Mouse (Mus musculus): ENCODE measurements around the gene Cwh43. TPM values are rescaled to one million over a fixed set of nuclear protein-coding genes. Genes with fewer than 3 reads are reported as not detected.

Gene Cwh43
- polyA plus RNA-seq, 1 experiment from 2014 or later = not detected

DNA sequence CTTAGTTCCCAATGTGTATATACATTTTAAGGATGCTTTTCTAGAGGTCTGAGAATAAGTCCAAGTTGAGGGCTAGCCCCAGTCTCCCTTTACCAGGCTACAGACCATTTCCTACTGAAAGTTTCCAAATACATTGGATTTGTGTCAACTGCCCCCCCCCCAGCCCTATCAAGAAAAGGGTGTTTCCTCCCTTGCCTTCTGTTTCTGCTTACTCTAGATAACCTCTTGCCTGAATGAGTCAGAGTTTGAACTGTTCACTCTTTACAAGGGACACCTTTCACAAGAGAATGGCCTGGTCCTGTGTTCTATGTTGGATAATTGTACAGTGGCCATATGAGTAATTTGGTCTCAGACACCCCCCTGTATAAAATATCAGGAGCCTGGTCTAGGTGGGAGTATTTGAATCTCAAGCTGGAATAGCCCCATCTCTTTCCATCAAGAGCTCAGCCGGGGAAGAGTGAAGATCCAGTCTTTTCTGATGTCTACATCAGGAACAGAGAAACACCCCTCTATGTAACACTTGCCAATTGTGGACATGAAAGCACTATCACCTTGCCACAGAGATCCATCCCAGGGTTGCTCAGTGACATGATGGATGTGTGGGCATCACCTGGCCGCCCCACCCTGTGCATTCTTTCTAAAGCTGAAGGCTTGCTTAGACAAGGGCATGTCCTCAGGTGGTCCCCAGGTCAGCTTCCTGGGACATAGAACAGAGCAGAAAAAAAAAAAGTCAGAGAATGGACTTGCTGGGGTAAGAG is 41.6 kb upstream of the Cwh43 start:
- no peak for TF ChIP-seq CTCF (IDR thresholded peaks at IDR 0.05; ENCODE audit: low read depth)
- H3K9me3 ChIP-seq (ENCODE audit: low read depth, low read length) = no peaks in the 10 kb centered on the region
- H3K4me3 ChIP-seq (ENCODE audit: low read depth, low read length) = no peak overlapping the region
- no peak for ATAC-seq (ENCODE audit: insufficient read depth)
- H3K27me3 ChIP-seq (ENCODE audit: insufficient read depth, low read length) = 0 out of 2 replicates have a peak, but pooled peaks cover 4% of the 10 kb centered on the region
- no peak overlapping the region for H3K9ac ChIP-seq
- no peaks in the 10 kb centered on the region for H3K4me1 ChIP-seq (ENCODE audit: insufficient read depth)
- H3K27ac ChIP-seq (ENCODE audit: low read depth) = no peak overlapping the region
- WGBS = 83% methylated on average over 2 of the region's 2 CpGs
- no peaks in the 10 kb centered on the region for H3K36me3 ChIP-seq (ENCODE audit: insufficient read depth)
- no peak overlapping the region for H3K4me2 ChIP-seq
- no peak for DNase-seq

DNA sequence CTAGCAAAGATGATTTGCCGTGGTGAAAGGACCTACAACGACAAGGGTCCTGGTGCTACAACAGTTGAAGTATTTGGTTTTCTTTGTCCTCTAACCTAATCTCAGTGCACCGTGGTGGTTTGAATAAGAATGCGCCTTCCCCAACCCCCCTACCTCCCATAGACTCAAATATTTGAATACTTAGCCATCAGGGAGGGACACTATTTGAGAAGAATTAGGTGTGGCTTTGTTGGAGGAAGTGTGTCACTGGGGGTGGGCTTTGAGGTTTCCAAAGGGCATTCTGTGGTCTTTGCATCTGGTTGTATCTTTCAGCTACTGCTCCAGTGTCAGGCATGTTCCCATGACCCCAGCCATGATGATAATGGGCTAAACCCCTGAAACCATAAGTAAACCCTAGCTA is 38.0 kb upstream of the Cwh43 start:
- no peak for TF ChIP-seq CTCF (IDR thresholded peaks at IDR 0.05; ENCODE audit: low read depth)
- DNase-seq (no peak), ATAC-seq (ENCODE audit: insufficient read depth) (no peak)
- no peaks in the 10 kb centered on the region for H3K36me3 ChIP-seq (ENCODE audit: insufficient read depth)
- H3K27ac ChIP-seq (ENCODE audit: low read depth) = no peak overlapping the region
- H3K4me3 ChIP-seq (ENCODE audit: low read depth, low read length) = no peak overlapping the region
- 58% methylated on average over 4 of the region's 4 CpGs for WGBS
- H3K9ac ChIP-seq = no peak overlapping the region
- no peaks in the 10 kb centered on the region for H3K27me3 ChIP-seq (ENCODE audit: insufficient read depth, low read length)
- no peaks in the 10 kb centered on the region for H3K9me3 ChIP-seq (ENCODE audit: low read depth, low read length)
- H3K4me2 ChIP-seq = no peak overlapping the region
- no peaks in the 10 kb centered on the region for H3K4me1 ChIP-seq (ENCODE audit: insufficient read depth)

DNA sequence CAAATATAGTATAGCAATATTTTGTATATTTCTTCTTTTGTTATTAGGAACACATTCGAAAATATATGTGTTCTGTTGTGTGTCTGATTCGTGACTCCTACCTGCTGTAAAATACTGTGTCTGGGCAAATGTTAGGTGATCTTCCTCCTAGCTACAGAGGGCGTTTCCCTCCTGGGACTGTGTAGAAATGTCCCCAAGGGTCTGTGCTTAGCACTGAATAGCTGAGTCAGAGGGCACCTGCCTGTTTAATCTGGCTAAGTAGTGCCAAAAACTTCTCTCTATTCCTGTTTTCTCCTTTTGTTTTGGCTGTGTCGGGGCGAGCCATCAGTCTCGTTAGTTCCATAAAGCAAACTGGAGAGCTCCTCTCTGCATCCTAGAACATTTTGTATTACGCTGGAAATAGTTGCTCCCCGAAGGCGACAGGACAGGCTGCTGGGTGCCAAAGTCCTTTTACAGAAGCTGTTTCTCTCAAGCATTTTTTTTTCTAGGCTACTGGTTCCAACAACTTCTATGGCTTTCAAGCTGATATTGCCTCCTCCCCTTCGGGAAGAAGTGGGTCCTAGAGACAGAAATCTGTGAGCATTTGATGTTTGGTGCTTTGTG is 36.9 kb upstream of the Cwh43 start:
- Histone ChIP-seq H3K4me2 (no peak overlapping the region), H3K9ac (no peak overlapping the region), H3K4me3 (ENCODE audit: low read depth, low read length) (no peak overlapping the region), H3K36me3 (ENCODE audit: insufficient read depth) (no peaks in the 10 kb centered on the region), H3K27ac (ENCODE audit: low read depth) (no peak overlapping the region), H3K27me3 (ENCODE audit: insufficient read depth, low read length) (no peaks in the 10 kb centered on the region), H3K9me3 (ENCODE audit: low read depth, low read length) (no peaks in the 10 kb centered on the region), H3K4me1 (ENCODE audit: insufficient read depth) (no peaks in the 10 kb centered on the region)
- no peak for DNase-seq
- ATAC-seq (ENCODE audit: insufficient read depth) = no peak
- no peak for TF ChIP-seq CTCF (IDR thresholded peaks at IDR 0.05; ENCODE audit: low read depth)
- 79% methylated on average over 10 of the region's 10 CpGs for WGBS

DNA sequence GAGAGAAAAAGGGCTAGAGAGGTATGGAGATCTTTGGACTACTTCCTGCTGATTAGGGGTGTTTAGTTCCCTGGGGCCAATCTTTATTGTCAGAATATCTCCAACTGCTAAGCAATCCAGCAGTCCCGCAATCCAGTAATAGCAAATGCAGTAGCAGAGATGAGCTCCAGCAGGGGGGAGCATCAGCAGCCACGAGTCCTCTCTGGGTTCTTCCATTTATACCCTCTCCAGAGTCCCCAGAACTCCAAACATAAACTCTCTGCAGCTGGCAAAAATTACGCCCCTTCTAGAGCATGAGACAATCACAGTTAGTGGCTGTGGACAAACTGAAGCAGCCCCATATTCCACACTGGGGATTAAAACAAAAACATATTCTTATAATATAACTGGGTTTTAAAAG is 36.1 kb upstream of the Cwh43 start:
- H3K27me3 ChIP-seq (ENCODE audit: insufficient read depth, low read length) = no peaks in the 10 kb centered on the region
- WGBS = 53% methylated on average over 3 of the region's 3 CpGs
- H3K9me3 ChIP-seq (ENCODE audit: low read depth, low read length) = no peaks in the 10 kb centered on the region
- no peak for TF ChIP-seq CTCF (IDR thresholded peaks at IDR 0.05; ENCODE audit: low read depth)
- no peak overlapping the region for H3K4me3 ChIP-seq (ENCODE audit: low read depth, low read length)
- DNase-seq (no peak), ATAC-seq (ENCODE audit: insufficient read depth) (no peak)
- H3K27ac ChIP-seq (ENCODE audit: low read depth) = no peak overlapping the region
- no peaks in the 10 kb centered on the region for H3K36me3 ChIP-seq (ENCODE audit: insufficient read depth)
- H3K9ac ChIP-seq = no peak overlapping the region
- H3K4me2 ChIP-seq = no peak overlapping the region
- H3K4me1 ChIP-seq (ENCODE audit: insufficient read depth) = no peaks in the 10 kb centered on the region

DNA sequence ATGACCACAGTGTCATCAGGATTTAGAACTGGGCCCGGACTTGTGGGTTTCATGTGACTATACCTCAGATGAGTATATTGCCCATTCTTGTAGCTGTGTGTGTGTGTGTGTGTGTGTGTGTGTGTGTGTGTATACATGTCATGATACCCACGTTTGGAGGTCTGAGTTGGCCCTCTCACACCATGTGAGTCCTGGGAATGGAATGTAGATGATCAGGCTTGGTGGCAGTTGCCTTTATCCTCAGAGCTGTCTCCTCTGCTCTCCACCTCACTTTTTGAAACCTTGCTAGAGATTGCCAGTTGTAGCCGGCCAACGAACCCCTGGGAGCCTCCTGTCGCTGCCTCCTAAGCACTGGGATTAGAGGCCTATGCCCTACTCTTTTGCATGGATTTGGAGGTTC is 33.3 kb upstream of the Cwh43 start:
- WGBS = 68% methylated on average over 5 of the region's 5 CpGs
- H3K9me3 ChIP-seq (ENCODE audit: low read depth, low read length) = no peaks in the 10 kb centered on the region

DNA sequence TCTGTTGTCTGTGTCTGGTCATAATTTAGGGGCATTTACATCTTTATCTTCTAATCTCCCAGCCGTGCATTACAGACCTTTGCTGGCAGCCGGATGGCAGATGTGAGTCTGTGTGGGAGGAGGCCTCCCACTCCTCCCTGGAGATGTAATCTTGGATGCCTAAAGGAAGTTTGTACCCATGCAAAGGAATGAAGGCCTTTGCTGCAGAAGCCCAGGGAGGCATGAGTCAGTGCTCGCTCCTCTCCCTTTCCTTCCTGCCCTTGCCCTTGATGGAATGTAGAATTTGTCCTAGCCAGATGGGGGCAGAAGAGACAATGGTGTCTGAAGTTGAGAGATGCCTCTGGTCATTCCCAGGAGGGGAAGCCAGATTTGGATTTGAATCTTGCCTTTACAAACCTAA is 32.7 kb upstream of the Cwh43 start:
- Histone ChIP-seq H3K4me1 (ENCODE audit: insufficient read depth) (no peaks in the 10 kb centered on the region), H3K9ac (no peak overlapping the region), H3K9me3 (ENCODE audit: low read depth, low read length) (no peaks in the 10 kb centered on the region), H3K36me3 (ENCODE audit: insufficient read depth) (no peaks in the 10 kb centered on the region), H3K4me3 (ENCODE audit: low read depth, low read length) (no peak overlapping the region), H3K27ac (ENCODE audit: low read depth) (no peak overlapping the region), H3K4me2 (no peak overlapping the region), H3K27me3 (ENCODE audit: insufficient read depth, low read length) (no peaks in the 10 kb centered on the region)
- DNase-seq (no peak), ATAC-seq (ENCODE audit: insufficient read depth) (no peak)
- no peak for TF ChIP-seq CTCF (IDR thresholded peaks at IDR 0.05; ENCODE audit: low read depth)
- 51% methylated on average over 3 of the region's 3 CpGs for WGBS

More for the DNA sequence above, 33.3 kb upstream of the Cwh43 start:
- no peak for TF ChIP-seq CTCF (IDR thresholded peaks at IDR 0.05; ENCODE audit: low read depth)
- Histone ChIP-seq H3K4me1 (ENCODE audit: insufficient read depth) (no peaks in the 10 kb centered on the region), H3K4me3 (ENCODE audit: low read depth, low read length) (no peak overlapping the region), H3K9ac (no peak overlapping the region), H3K27ac (ENCODE audit: low read depth) (no peak overlapping the region), H3K27me3 (ENCODE audit: insufficient read depth, low read length) (no peaks in the 10 kb centered on the region), H3K4me2 (no peak overlapping the region), H3K36me3 (ENCODE audit: insufficient read depth) (no peaks in the 10 kb centered on the region)
- ATAC-seq (ENCODE audit: insufficient read depth) (no peak), DNase-seq (no peak)

DNA sequence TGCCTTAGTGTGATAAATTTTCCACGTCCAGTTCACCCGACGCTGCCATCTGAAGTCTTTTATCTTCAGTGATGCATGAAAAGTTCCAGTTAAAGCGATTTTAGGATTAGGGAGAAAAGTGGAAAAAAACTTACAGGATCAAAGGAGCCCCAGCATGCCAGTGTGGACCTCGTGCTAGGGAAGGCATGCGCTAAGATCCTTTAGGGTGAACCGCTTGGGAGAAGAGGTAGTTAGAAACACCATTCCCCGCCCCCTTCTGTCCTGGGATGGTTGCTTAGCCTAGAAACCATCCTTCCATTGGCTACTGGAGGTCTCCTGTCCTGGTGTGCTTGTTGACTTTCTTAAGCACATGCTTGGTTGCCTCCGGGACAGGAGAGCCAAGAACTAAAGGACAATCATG is 29.8 kb upstream of the Cwh43 start:
- WGBS = 63% methylated on average over 9 of the region's 9 CpGs
- ATAC-seq (ENCODE audit: insufficient read depth) (no peak), DNase-seq (no peak)
- TF ChIP-seq CTCF (IDR thresholded peaks at IDR 0.05; ENCODE audit: low read depth) = no peak
- H3K4me3 ChIP-seq (ENCODE audit: low read depth, low read length) = no peak overlapping the region
- H3K36me3 ChIP-seq (ENCODE audit: insufficient read depth) = no peaks in the 10 kb centered on the region
- H3K27me3 ChIP-seq (ENCODE audit: insufficient read depth, low read length) = no peaks in the 10 kb centered on the region
- H3K4me1 ChIP-seq (ENCODE audit: insufficient read depth) = no peaks in the 10 kb centered on the region
- no peak overlapping the region for H3K9ac ChIP-seq
- H3K4me2 ChIP-seq = no peak overlapping the region
- no peaks in the 10 kb centered on the region for H3K9me3 ChIP-seq (ENCODE audit: low read depth, low read length)
- no peak overlapping the region for H3K27ac ChIP-seq (ENCODE audit: low read depth)
